Mouse (Mus musculus): ENCODE measurements around the gene Kifc3. TPM values are rescaled to one million over a fixed set of nuclear protein-coding genes. Genes with fewer than 3 reads are reported as not detected.

The Kifc3 gene
- total and polyA plus RNA-seq, 2 experiments from 2014 or later, result 20.6 to 59.0 TPM

- DNase-seq (ENCODE audit: low spot score) (no peak), ATAC-seq (ENCODE audit: insufficient read depth, low read depth) (no peak)
- H3K36me3 ChIP-seq (replicated peaks; ENCODE audit: control insufficient read depth, insufficient read depth, low read length), result peaks cover 20% of the 10 kb centered on the region
- H3K27ac ChIP-seq (ENCODE audit: low read depth), result peak overlapping the region; percentile 58; the same call in 1 of the 2 replicates
- H3K9ac ChIP-seq (replicated peaks; ENCODE audit: low read depth, low read length), result peak overlapping the region; percentile 53
- TF ChIP-seq EP300 (IDR thresholded peaks at IDR 0.05; ENCODE audit: low read depth) (no peak), CTCF (IDR thresholded peaks at IDR 0.05; ENCODE audit: low read depth) (no peak)
- H3K9me3 ChIP-seq (replicated peaks; ENCODE audit: control insufficient read depth, low read length), result no peaks in the 10 kb centered on the region
- H3K27me3 ChIP-seq (ENCODE audit: control insufficient read depth, insufficient read depth, low read length), result no peaks in the 10 kb centered on the region
- H3K4me3 ChIP-seq (ENCODE audit: low read depth, low read length), result peak overlapping the region; percentile 75
- H3K4me1 ChIP-seq (ENCODE audit: control insufficient read depth, insufficient read depth), result peaks cover 6% of the 10 kb centered on the region; the same call in 1 of the 2 replicates
- H3K4me2 ChIP-seq (ENCODE audit: low read depth, low read length), result peak overlapping the region; percentile 84
- 5% methylated on average over 11 of the region's 11 CpGs for WGBS
These were observed 121.0 kb downstream of the Kifc3 start for GRCm38 (mm10) chr8:95081650-95082049.

- Histone ChIP-seq H3K4me2 (ENCODE audit: low read depth, low read length) (peak within 1 kb of the TSS; percentile 87), H3K9me3 (replicated peaks; ENCODE audit: control insufficient read depth, low read length) (no peaks in the 10 kb centered on the region), H3K27me3 (ENCODE audit: control insufficient read depth, insufficient read depth, low read length) (no peaks in the 10 kb centered on the region), H3K4me3 (ENCODE audit: low read depth, low read length) (peak within 1 kb of the TSS; percentile 75), H3K27ac (ENCODE audit: low read depth) (peak within 1 kb of the TSS; percentile 89), H3K4me1 (ENCODE audit: control insufficient read depth, insufficient read depth) (peaks cover 6% of the 10 kb centered on the region; the same call in 1 of the 2 replicates), H3K36me3 (replicated peaks; ENCODE audit: control insufficient read depth, insufficient read depth, low read length) (peaks cover 15% of the 10 kb centered on the region), H3K9ac (replicated peaks; ENCODE audit: low read depth, low read length) (peak within 1 kb of the TSS; percentile 70)
- WGBS, result under 1% methylated on average over 47 of the region's 47 CpGs
- DNase-seq (ENCODE audit: low spot score) (peak; percentile 100), ATAC-seq (ENCODE audit: insufficient read depth, low read depth) (peak; percentile 96)
- TF ChIP-seq CTCF (IDR thresholded peaks at IDR 0.05; ENCODE audit: low read depth) (no peak), EP300 (IDR thresholded peaks at IDR 0.05; ENCODE audit: low read depth) (peak; percentile 100)
These were observed 122.0 kb downstream of the Kifc3 start, which contains the start of gene Katnb1 for GRCm38 (mm10) chr8:95080381-95081341. Gene Katnb1 (plus strand): TSS chr8:95081186.

GRCm38 (mm10) chr8:95079305-95079704, 123.3 kb downstream of the Kifc3 start:
- Histone ChIP-seq H3K4me1 (ENCODE audit: control insufficient read depth, insufficient read depth) (peaks cover 6% of the 10 kb centered on the region; the same call in 1 of the 2 replicates), H3K4me3 (ENCODE audit: low read depth, low read length) (no peak overlapping the region), H3K36me3 (replicated peaks; ENCODE audit: control insufficient read depth, insufficient read depth, low read length) (peaks cover 3% of the 10 kb centered on the region; the same call in 1 of the 2 replicates), H3K27me3 (ENCODE audit: control insufficient read depth, insufficient read depth, low read length) (no peaks in the 10 kb centered on the region), H3K9me3 (replicated peaks; ENCODE audit: control insufficient read depth, low read length) (no peaks in the 10 kb centered on the region), H3K27ac (ENCODE audit: low read depth) (no peak overlapping the region), H3K9ac (replicated peaks; ENCODE audit: low read depth, low read length) (no peak overlapping the region), H3K4me2 (ENCODE audit: low read depth, low read length) (no peak overlapping the region)
- 81% methylated on average over 4 of the region's 4 CpGs for WGBS
- DNase-seq (ENCODE audit: low spot score) (no peak), ATAC-seq (ENCODE audit: insufficient read depth, low read depth) (no peak)
- TF ChIP-seq CTCF (IDR thresholded peaks at IDR 0.05; ENCODE audit: low read depth), result no peak
- no peak for TF ChIP-seq EP300 (IDR thresholded peaks at IDR 0.05; ENCODE audit: low read depth)

- no peak overlapping the region for H3K4me3 ChIP-seq (ENCODE audit: low read depth, low read length)
- DNase-seq (ENCODE audit: low spot score) (no peak), ATAC-seq (ENCODE audit: insufficient read depth, low read depth) (no peak)
- H3K9me3 ChIP-seq (replicated peaks; ENCODE audit: control insufficient read depth, low read length), result no peaks in the 10 kb centered on the region
- H3K36me3 ChIP-seq (replicated peaks; ENCODE audit: control insufficient read depth, insufficient read depth, low read length), result no peaks in the 10 kb centered on the region
- H3K4me1 ChIP-seq (ENCODE audit: control insufficient read depth, insufficient read depth), result peaks cover 6% of the 10 kb centered on the region; the same call in 1 of the 2 replicates
- 82% methylated on average over 3 of the region's 3 CpGs for WGBS
- no peak overlapping the region for H3K9ac ChIP-seq (replicated peaks; ENCODE audit: low read depth, low read length)
- no peak overlapping the region for H3K4me2 ChIP-seq (ENCODE audit: low read depth, low read length)
- TF ChIP-seq EP300 (IDR thresholded peaks at IDR 0.05; ENCODE audit: low read depth) (no peak), CTCF (IDR thresholded peaks at IDR 0.05; ENCODE audit: low read depth) (no peak)
- H3K27me3 ChIP-seq (ENCODE audit: control insufficient read depth, insufficient read depth, low read length), result no peaks in the 10 kb centered on the region
- H3K27ac ChIP-seq (ENCODE audit: low read depth), result no peak overlapping the region
These were observed 124.6 kb downstream of the Kifc3 start for GRCm38 (mm10) chr8:95078055-95078454.

- no peak overlapping the region for H3K9ac ChIP-seq (replicated peaks; ENCODE audit: low read depth, low read length)
- WGBS, result 67% methylated on average over 17 of the region's 17 CpGs
- H3K9me3 ChIP-seq (replicated peaks; ENCODE audit: control insufficient read depth, low read length), result no peaks in the 10 kb centered on the region
- no peak overlapping the region for H3K4me3 ChIP-seq (ENCODE audit: low read depth, low read length)
- H3K4me2 ChIP-seq (ENCODE audit: low read depth, low read length), result no peak overlapping the region
- ATAC-seq (ENCODE audit: insufficient read depth, low read depth) (no peak), DNase-seq (ENCODE audit: low spot score) (no peak)
- no peaks in the 10 kb centered on the region for H3K36me3 ChIP-seq (replicated peaks; ENCODE audit: control insufficient read depth, insufficient read depth, low read length)
- TF ChIP-seq EP300 (IDR thresholded peaks at IDR 0.05; ENCODE audit: low read depth) (no peak), CTCF (IDR thresholded peaks at IDR 0.05; ENCODE audit: low read depth) (no peak)
- H3K4me1 ChIP-seq (ENCODE audit: control insufficient read depth, insufficient read depth), result no peaks in the 10 kb centered on the region
- H3K27ac ChIP-seq (ENCODE audit: low read depth), result no peak overlapping the region
- H3K27me3 ChIP-seq (ENCODE audit: control insufficient read depth, insufficient read depth, low read length), result no peaks in the 10 kb centered on the region
These were observed 126.5 kb downstream of the Kifc3 start for GRCm38 (mm10) chr8:95076151-95076550.

Data from heart, postnatal 0 days (tissue).